In the genomic region with DNA sequence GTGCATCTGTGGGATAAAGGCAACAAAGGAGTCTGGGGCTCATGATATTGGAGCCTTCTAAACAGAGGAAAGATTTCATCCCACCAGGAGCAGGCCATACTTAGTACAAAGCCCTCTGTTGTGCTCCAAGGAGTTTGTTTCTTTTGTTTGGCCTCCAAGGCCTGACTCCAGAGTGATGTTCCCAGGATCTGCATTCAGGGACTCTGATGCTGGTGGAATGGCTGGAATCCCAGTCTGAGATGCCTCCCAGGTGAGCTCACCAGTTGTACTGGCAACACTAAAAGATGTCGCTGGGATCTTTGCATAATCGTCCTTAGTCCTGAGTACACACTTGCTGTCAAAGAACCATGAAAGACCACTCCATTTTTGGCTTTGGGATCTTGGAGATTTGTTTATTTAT, we compare ENCODE assay signal across 47 mouse cellular contexts. TPM values are rescaled to one million over a fixed set of nuclear protein-coding genes. Genes with fewer than 3 reads are reported as not detected.
"Had no signal": no experiment of that assay in that cellular context is flagged by ENCODE, and none has a peak within 500 bp of the region (broad histone marks: within the 10 kb centered on the region; RNA-seq: fewer than 3 reads in every experiment).

No protein-coding gene starts in this region.

- H3K27ac ChIP-seq: limb, embryonic 10.5 days; limb, embryonic 12.5 days; limb, embryonic 13.5 days; limb, embryonic 15.5 days; liver, embryonic 12.5 days; liver, embryonic 13.5 days; liver, embryonic 14.5 days; liver, embryonic 15.5 days; lung, embryonic 15.5 days; macrophage; midbrain, embryonic 10.5 days; midbrain, embryonic 12.5 days; midbrain, embryonic 13.5 days; midbrain, embryonic 15.5 days; neural tube, embryonic 12.5 days; neural tube, embryonic 13.5 days had no signal

- H3K9me3 ChIP-seq: limb, embryonic 10.5 days; limb, embryonic 12.5 days; limb, embryonic 13.5 days; limb, embryonic 15.5 days; liver, embryonic 12.5 days; liver, embryonic 13.5 days; liver, embryonic 15.5 days; lung, embryonic 15.5 days; midbrain, embryonic 10.5 days; midbrain, embryonic 12.5 days; midbrain, embryonic 13.5 days; midbrain, embryonic 15.5 days; neural tube, embryonic 12.5 days; neural tube, embryonic 13.5 days had no signal

- H3K4me2 ChIP-seq: limb, embryonic 12.5 days; limb, embryonic 13.5 days; limb, embryonic 15.5 days; liver, embryonic 11.5 days; liver, embryonic 12.5 days; liver, embryonic 13.5 days; liver, embryonic 15.5 days; lung, embryonic 14.5 days; lung, embryonic 15.5 days; midbrain, embryonic 11.5 days; midbrain, embryonic 12.5 days; midbrain, embryonic 13.5 days; midbrain, embryonic 15.5 days; neural tube, embryonic 12.5 days; neural tube, embryonic 13.5 days had no signal

- H3K36me3 ChIP-seq: limb, embryonic 10.5 days; limb, embryonic 12.5 days; limb, embryonic 13.5 days; limb, embryonic 15.5 days; liver, embryonic 12.5 days; liver, embryonic 13.5 days; liver, embryonic 15.5 days; lung, embryonic 15.5 days; midbrain, embryonic 12.5 days; neural tube, embryonic 12.5 days; neural tube, embryonic 13.5 days had no signal

- H3K27me3 ChIP-seq: limb, embryonic 12.5 days; limb, embryonic 15.5 days; liver, embryonic 12.5 days; liver, embryonic 13.5 days; liver, embryonic 15.5 days; lung, embryonic 15.5 days; megakaryocyte, embryonic 14.5 days; midbrain, embryonic 12.5 days; midbrain, embryonic 13.5 days; midbrain, embryonic 15.5 days; neural tube, embryonic 12.5 days; neural tube, embryonic 13.5 days had no signal

- H3K4me1 ChIP-seq: neural tube, embryonic 12.5 days had no signal

- ATAC-seq: liver, embryonic 12.5 days; liver, postnatal 0 days; lung, postnatal 0 days; midbrain, embryonic 13.5 days; midbrain, embryonic 15.5 days; midbrain, embryonic 16.5 days had no signal

- H3K9ac ChIP-seq: limb, embryonic 12.5 days; limb, embryonic 13.5 days; limb, embryonic 15.5 days; liver, embryonic 12.5 days; liver, embryonic 13.5 days; liver, embryonic 14.5 days; liver, embryonic 15.5 days; liver, postnatal 0 days; lung, embryonic 14.5 days; lung, embryonic 15.5 days; midbrain, embryonic 12.5 days; midbrain, embryonic 13.5 days; midbrain, embryonic 15.5 days; neural tube, embryonic 12.5 days; neural tube, embryonic 13.5 days had no signal

- DNase-seq: left cerebral cortex, postnatal 4 days; liver; liver, embryonic 13.5 days; liver, postnatal 0 days; lung, adult 18-20 months; lung, adult 2 months; lung, embryonic 14.5 days; lung, postnatal 10 days; lung, postnatal 14 days; lung, postnatal 36 days; lung, postnatal 4 days; midbrain, embryonic 14.5 days had no signal

- H3K4me3 ChIP-seq: limb, embryonic 10.5 days; limb, embryonic 12.5 days; limb, embryonic 13.5 days; limb, embryonic 15.5 days; liver, embryonic 12.5 days; liver, embryonic 13.5 days; liver, embryonic 15.5 days; lung, embryonic 15.5 days; megakaryocyte, embryonic 14.5 days; midbrain, embryonic 10.5 days; midbrain, embryonic 12.5 days; midbrain, embryonic 13.5 days; midbrain, embryonic 15.5 days; myocyte; neural tube, embryonic 12.5 days; neural tube, embryonic 13.5 days had no signal

RNA-seq across cellular contexts. Expression of a gene that starts 20.0 kb away (rescaled TPM):
- total RNA-seq: left cerebral cortex, postnatal 10 days; left cerebral cortex, postnatal 14 days; left cerebral cortex, postnatal 25 days; left cerebral cortex, postnatal 4 days; liver, adult 2 months; megakaryocyte progenitor cell, adult 5-6 weeks; megakaryocyte, adult 5-6 weeks; megakaryocyte-erythroid progenitor cell, adult 5-6 weeks; midbrain, postnatal 0 days; monocyte, adult 5-6 weeks had no signal
- polyA plus RNA-seq: limb, embryonic 10.5 days; limb, embryonic 11.5 days; limb, embryonic 12.5 days; limb, embryonic 13.5 days; limb, embryonic 14.5 days; limb, embryonic 15.5 days; liver, adult 2 months; liver, embryonic 11.5 days; liver, embryonic 12.5 days; liver, embryonic 13.5 days; liver, embryonic 14.5 days; liver, embryonic 15.5 days; liver, embryonic 16.5 days; liver, postnatal 0 days; lung, adult 2 months; lung, embryonic 14.5 days; lung, embryonic 15.5 days; lung, embryonic 16.5 days; lung, postnatal 0 days; macrophage; midbrain, embryonic 10.5 days; midbrain, embryonic 11.5 days; midbrain, embryonic 12.5 days; midbrain, embryonic 13.5 days; midbrain, embryonic 14.5 days; midbrain, embryonic 15.5 days; midbrain, embryonic 16.5 days; midbrain, postnatal 0 days; myocyte; neural tube, embryonic 11.5 days; neural tube, embryonic 12.5 days; neural tube, embryonic 13.5 days had no signal

RNA-seq across cellular contexts. Expression of a gene that starts 22.8 kb away (rescaled TPM):
- total RNA-seq: monocyte, adult 5-6 weeks had no signal
